Mouse (Mus musculus) hindbrain, embryonic 11.5 days (tissue): ENCODE measurements at regions not wholly inside any gene's neighbourhood (a gene's known extent, or its start where the extent isn't known, plus 50 kb on each side); places are given as distances from the start of the nearest gene placed in this dataset.
"Not testable (repeated sequence)": the region's sequence is repeated elsewhere in the genome, so short reads cannot be mapped to it uniquely, and the experiment has no call there.

Source experiments
- ATAC-seq: fragments of 200-750 bp; cut with Nextera tagmentation; 2 replicates; pipeline ENCODE4 v1.8.0; 2017; ENCODE audit warnings: mild to moderate bottlenecking, moderate TSS enrichment, moderate library complexity; ENCODE audit not compliant: low FRiP score
- DNase-seq: peaks from one replicate; pipeline ENCODE4 v3.0.0-alpha.2; 2015; ENCODE audit warnings: low spot score
- H3K27ac ChIP-seq: fragments of 300-500 bp; sonication (generic); 2 replicates; pipeline ENCODE4 v1.5.1; 2014; ENCODE audit warnings: mild to moderate bottlenecking, low read depth, low read length
- H3K27me3 ChIP-seq: fragments of 300-500 bp; sonication (generic); 2 replicates; pipeline ENCODE4 v1.6.1; 2014; ENCODE audit warnings: mild to moderate bottlenecking, low read length, moderate library complexity, mixed read lengths; ENCODE audit not compliant: control insufficient read depth, insufficient read depth
- H3K36me3 ChIP-seq: fragments of 300-500 bp; sonication (generic); 2 replicates; pipeline ENCODE4 v1.6.1; 2014; ENCODE audit warnings: mild to moderate bottlenecking, low read length, moderate library complexity, mixed read lengths; ENCODE audit not compliant: control insufficient read depth, insufficient read depth
- H3K4me1 ChIP-seq: fragments of 300-500 bp; sonication (generic); replicated peaks from 2 replicates; pipeline ENCODE4 v1.6.1; 2014; ENCODE audit warnings: low read length, mixed read lengths; ENCODE audit not compliant: control insufficient read depth, insufficient read depth
- H3K4me2 ChIP-seq: fragments of 300-500 bp; sonication (generic); replicated peaks from 2 replicates; pipeline ENCODE4 v1.6.1; 2014; ENCODE audit warnings: mild to moderate bottlenecking, low read depth, low read length
- H3K4me3 ChIP-seq: fragments of 300-500 bp; sonication (generic); 2 replicates; pipeline ENCODE4 v1.5.1; 2014; ENCODE audit warnings: low read depth, low read length
- H3K9ac ChIP-seq: fragments of 300-500 bp; sonication (generic); 2 replicates; pipeline ENCODE4 v1.6.1; 2014; ENCODE audit warnings: low read depth, low read length
- H3K9me3 ChIP-seq: fragments of 300-500 bp; sonication (generic); 2 replicates; pipeline ENCODE4 v1.6.1; 2016; ENCODE audit warnings: low read length; ENCODE audit not compliant: control insufficient read depth
- WGBS: fragments of 180-500 bp; shearing (Covaris S2); extraction: QIAGEN DNeasy Blood & Tissue Kit; methylation state at CpG from one replicate; pipeline ENCODE4 v1.1.7; 2014; 5-methylcytosine and 5-hydroxymethylcytosine counted together

GRCm38 (mm10) chr6:114538185-114538584 lies 104.7 kb upstream of the Atg7 start:
- not testable (repeated sequence) for H3K27ac ChIP-seq, H3K4me2 ChIP-seq, H3K9ac ChIP-seq, H3K4me1 ChIP-seq, H3K27me3 ChIP-seq, DNase-seq, ATAC-seq, H3K36me3 ChIP-seq, H3K9me3 ChIP-seq, H3K4me3 ChIP-seq
- 23% methylated on average over 6 of the region's 16 CpGs for WGBS

- not testable (repeated sequence) for H3K4me2 ChIP-seq, H3K27ac ChIP-seq, H3K27me3 ChIP-seq, H3K9ac ChIP-seq, H3K9me3 ChIP-seq, DNase-seq, H3K4me1 ChIP-seq, H3K4me3 ChIP-seq, H3K36me3 ChIP-seq, ATAC-seq
- WGBS, result 45% methylated on average over 18 of the region's 23 CpGs
These were observed 92.7 kb upstream of the Atg7 start for GRCm38 (mm10) chr6:114550096-114550669.

GRCm38 (mm10) chr6:114553072-114553471 lies 89.8 kb upstream of the Atg7 start:
- H3K27ac ChIP-seq, H3K36me3 ChIP-seq, H3K27me3 ChIP-seq, DNase-seq, H3K4me1 ChIP-seq, ATAC-seq, H3K4me2 ChIP-seq, H3K4me3 ChIP-seq, H3K9me3 ChIP-seq, H3K9ac ChIP-seq: not testable (repeated sequence)
- WGBS, result no CpG with 5 or more reads among the region's 12 CpGs

- not testable (repeated sequence) for H3K27me3 ChIP-seq, H3K4me3 ChIP-seq, H3K4me2 ChIP-seq, ATAC-seq, H3K9ac ChIP-seq, H3K9me3 ChIP-seq, H3K36me3 ChIP-seq, H3K27ac ChIP-seq, H3K4me1 ChIP-seq
- DNase-seq, result peak; percentile 74
- WGBS, result 7% methylated on average over 4 of the region's 15 CpGs
These were observed 87.7 kb upstream of the Atg7 start for GRCm38 (mm10) chr6:114555186-114555585.

- not testable (repeated sequence) for H3K4me2 ChIP-seq, H3K9me3 ChIP-seq, H3K9ac ChIP-seq, H3K27me3 ChIP-seq, H3K4me1 ChIP-seq, H3K27ac ChIP-seq, ATAC-seq, H3K4me3 ChIP-seq, H3K36me3 ChIP-seq
- WGBS, result 4% methylated on average over 6 of the region's 15 CpGs
- DNase-seq, result peak; percentile 79
These were observed 65.6 kb upstream of the Atg7 start for GRCm38 (mm10) chr6:114577319-114577718.
